Mouse (Mus musculus) cerebellum, postnatal 36 days (tissue): Measurements from ENCODE around the gene Gpatch8.

ENCODE experiments used
- DNase-seq, 2 experiments: peaks; one replicate each; pipeline ENCODE4 v3.0.0; 2021 to 2022; ENCODE audit warnings: mixed read lengths in 2 of 2

Gene Gpatch8

GRCm38 (mm10) chr11:102495114-102495513 is 61.1 kb downstream of the Gpatch8 start:
- no peak for DNase-seq

GRCm38 (mm10) chr11:102494063-102494650 is 62.0 kb downstream of the Gpatch8 start:
- DNase-seq = no peak

- no peak for DNase-seq
These were observed 63.0 kb downstream of the Gpatch8 start for GRCm38 (mm10) chr11:102493241-102493640.

DNA sequence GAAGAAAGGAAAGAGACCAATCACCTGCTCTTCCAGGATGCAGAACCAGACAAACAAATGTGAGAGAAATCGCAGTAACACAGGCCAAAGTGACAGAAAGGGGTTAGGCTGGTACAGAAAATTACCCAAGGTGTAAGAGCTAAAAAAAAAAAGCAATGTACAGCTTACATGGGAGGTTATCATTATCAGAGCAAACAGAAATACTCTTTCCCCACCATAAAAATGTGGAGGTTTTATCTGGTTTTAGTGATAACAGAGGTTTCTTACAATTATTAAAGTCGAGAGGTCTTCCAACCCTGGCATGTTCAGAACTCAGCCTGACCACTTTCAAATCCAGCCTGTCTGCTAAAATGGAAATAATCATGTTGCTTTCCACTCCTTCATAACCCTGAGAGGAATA is 68.3 kb downstream of the Gpatch8 start:
- DNase-seq = no peak

- peak in 1 of 2 experiments; percentile 44 for DNase-seq
These were observed 69.3 kb downstream of the Gpatch8 start for GRCm38 (mm10) chr11:102486733-102487386.

DNA sequence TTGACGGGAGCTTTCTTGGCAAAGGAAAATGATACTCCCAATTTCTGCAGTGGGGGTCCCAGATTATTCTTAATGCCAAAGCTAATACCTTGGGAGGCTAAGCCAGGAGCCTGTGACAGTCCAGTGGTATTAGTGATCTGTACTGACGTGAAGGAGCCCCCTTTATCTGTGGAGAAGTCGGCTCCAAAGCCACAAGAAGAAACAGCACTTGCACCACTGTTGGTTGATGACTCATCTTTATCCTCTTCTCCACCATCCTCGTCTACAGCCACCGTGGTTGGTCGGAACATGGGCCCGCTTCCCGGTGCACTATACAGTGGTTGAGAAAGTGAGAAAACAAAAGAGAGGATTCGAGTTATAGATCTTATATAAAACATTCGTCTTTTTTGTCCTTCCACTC is 74.4 kb downstream of the Gpatch8 start:
- DNase-seq = no peak

GRCm38 (mm10) chr11:102480897-102481296 is 75.3 kb downstream of the Gpatch8 start:
- no peak for DNase-seq

GRCm38 (mm10) chr11:102480111-102480510 is 76.1 kb downstream of the Gpatch8 start:
- DNase-seq = no peak

GRCm38 (mm10) chr11:102479581-102479980 is 76.6 kb downstream of the Gpatch8 start:
- no peak for DNase-seq

DNA sequence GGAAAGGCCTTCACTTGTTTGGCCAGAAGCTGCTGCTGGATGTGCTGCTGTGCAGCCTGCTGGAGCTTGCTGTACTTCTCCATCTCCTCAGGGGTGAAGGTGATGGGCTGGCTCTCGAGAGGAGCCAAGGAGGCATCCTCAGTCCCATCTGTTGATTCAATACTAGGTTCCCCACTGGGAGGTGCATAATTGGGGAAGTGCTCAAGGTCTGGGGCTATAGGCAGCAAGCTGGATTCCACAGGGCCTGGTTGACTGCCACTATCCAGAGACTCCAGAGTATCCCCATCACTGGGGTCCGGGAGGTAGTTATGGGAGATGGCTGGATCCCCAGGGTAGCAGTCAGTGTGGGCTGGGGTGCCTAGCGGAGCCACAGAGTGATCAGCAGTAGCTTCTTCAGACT is 77.5 kb downstream of the Gpatch8 start:
- DNase-seq = no peak

DNA sequence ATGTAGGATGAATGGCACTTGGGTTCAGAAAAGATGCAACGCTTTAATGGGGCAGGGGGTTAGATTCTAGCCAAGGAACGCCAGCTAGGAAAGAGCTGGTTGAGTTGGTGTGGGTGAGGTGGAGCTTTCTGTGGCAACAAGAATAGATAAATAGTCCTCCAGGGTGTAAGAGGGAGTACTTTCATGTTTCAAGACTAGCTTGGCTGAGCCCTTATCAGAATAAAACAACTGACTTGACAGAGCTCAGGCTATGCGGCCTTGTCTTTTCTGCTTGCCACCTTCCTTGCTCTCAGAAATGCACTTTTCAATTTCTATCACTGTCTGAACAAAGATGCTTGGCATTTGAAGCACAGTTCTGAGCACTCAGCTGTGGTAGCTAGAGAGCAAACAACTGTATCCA is 81.2 kb downstream of the Gpatch8 start:
- DNase-seq = no peak

DNA sequence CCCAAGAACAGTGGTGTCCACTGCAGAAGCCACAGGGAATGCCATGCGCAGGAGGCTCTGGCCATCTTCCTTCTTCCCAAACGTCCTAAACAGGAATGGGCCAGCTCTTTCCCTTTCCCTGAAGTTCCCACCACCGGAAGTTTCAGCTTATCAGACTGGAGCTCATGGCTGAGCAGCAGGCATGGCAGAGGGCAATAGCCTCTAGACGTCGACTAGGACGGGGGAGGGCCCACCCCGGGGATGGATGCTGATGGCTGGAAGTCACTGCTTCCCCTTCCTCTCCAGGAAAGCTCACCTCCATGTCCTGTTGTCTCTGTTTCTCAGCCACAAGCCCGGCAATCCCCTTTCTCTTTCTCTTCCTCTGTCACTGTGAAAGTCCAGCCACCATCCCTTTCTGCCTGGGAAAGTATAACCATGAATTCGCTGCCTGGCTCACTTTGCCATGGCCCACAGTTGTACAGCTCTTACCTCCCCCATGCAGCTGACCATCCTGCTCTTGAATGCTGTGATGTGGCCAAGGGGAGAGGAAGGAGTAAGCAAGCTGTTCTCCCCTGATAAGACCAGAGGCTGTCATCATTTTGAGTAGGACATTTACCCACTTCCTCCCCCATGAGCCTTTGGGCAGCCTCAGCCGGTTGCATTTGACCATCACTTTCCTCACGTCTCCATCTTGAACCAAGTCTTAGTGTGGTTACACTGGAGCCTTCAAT is 86.4 kb downstream of the Gpatch8 start, which contains the start of gene Itga2b:
Itga2b (minus strand) TSS at position 475 of the 710 bp plus-strand sequence.
- DNase-seq = no peak

- peak; percentile 83 to 88 for DNase-seq
These were observed 89.1 kb downstream of the Gpatch8 start for GRCm38 (mm10) chr11:102467041-102467631.

DNA sequence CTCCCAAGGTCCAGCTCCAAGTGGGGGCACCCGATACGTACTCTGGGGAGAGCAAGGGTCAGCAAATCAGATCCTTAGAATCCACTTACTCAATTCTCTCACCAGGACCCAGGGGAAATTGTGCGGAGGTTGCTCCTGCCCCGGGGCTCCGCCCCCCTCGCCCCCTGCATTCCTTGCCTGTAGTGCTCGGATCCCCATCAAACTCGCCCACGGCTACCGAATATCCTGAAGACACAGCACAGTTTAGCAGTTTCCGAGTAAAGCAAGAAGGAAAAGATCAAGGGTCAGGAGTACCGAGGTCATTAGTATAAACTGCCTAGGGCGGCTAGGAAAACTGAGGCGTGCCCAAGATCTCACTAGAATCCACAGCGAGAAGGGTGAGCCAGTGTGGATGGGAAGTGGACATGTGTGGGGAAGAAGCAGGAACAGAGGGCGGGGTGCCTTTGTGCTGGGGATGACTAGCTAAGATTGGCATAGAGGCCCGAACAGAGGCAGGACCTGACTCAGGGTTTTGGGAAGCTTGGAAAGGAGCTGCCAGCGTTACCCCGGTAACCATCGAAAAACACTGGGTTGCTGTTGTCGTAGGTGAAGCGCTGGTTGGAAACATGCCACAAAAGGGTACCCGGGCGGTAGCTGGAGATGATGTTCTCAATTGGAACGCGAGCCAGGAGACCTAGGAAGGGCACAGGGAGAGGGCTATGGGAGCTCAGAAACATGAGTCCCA is 90.3 kb downstream of the Gpatch8 start:
- DNase-seq = no peak

DNA sequence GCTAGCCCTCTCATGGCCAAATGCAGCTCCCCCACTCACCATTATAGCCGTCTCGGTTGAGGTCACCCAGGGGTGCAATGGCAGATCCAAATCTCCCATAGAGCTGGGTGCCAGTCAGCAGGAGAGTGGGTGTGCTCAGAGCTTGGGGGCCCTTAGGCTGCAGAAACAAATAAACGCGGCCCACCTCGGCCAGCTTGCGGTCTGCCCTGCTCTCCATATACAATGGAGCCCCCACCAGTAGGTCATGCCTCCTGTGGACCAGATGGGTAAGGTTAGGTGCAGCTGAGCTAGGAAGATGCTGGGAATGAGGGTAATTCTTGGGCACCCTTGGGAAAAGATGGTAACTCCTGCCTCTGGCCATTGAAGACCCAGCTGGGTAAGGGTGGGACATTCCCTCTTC is 91.3 kb downstream of the Gpatch8 start:
- DNase-seq = no peak

DNA sequence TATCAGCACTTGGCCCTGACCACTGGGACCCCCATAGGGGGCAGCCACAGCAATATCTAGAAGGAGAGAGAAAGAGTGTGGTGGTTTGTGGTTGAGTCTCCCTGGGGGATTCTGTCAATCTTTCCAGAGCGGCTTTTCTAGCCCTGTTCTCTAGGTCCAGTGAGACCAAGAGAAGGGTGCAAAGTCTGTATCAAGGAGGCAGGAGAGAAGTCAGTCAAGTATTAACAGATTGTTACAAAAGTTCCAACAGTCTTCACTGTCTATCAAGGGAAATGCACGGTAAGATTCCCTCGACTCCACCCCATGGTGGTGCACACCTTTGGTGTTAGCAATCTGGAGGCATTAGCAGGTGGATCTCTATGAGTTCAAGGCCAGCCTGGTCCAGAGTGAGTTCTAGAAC is 94.4 kb downstream of the Gpatch8 start:
- no peak for DNase-seq

- no peak for DNase-seq
These were observed 95.7 kb downstream of the Gpatch8 start for GRCm38 (mm10) chr11:102460541-102460940.

DNA sequence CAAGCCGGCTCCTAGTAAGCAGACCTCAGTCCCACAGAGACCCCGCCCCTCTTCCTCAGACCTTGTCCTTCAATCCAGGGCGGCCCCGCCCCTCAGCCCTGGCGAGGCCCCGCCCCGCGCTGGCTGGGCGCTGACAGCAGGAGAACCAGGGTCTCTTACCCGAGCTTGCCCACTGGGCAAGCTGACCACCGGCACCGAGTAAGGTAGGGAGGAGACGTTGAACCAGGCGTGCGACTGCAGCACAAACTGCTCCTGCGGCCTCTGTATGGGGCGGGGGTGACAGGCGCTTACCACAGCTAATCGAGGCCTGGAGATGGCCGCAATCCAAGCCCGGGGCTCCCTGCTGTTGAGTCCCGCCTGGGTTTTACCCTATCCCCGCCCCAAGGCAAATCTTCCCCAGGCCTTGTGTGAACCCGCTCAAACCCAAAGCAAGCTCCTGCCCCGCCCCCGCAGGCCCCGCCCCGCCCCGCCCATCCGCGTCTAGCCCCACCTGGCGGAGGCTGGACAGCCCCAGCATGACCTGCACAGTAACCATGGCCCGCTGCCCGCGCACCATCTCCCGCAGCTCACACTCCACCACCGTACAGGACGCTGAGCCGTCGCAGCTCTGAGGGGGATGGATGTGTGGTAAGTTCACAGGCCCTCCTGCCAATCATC is 100.3 kb downstream of the Gpatch8 start:
- peak; percentile 57 to 77 for DNase-seq

- DNase-seq = no peak
These were observed 103.1 kb downstream of the Gpatch8 start for GRCm38 (mm10) chr11:102453131-102453530.

DNA sequence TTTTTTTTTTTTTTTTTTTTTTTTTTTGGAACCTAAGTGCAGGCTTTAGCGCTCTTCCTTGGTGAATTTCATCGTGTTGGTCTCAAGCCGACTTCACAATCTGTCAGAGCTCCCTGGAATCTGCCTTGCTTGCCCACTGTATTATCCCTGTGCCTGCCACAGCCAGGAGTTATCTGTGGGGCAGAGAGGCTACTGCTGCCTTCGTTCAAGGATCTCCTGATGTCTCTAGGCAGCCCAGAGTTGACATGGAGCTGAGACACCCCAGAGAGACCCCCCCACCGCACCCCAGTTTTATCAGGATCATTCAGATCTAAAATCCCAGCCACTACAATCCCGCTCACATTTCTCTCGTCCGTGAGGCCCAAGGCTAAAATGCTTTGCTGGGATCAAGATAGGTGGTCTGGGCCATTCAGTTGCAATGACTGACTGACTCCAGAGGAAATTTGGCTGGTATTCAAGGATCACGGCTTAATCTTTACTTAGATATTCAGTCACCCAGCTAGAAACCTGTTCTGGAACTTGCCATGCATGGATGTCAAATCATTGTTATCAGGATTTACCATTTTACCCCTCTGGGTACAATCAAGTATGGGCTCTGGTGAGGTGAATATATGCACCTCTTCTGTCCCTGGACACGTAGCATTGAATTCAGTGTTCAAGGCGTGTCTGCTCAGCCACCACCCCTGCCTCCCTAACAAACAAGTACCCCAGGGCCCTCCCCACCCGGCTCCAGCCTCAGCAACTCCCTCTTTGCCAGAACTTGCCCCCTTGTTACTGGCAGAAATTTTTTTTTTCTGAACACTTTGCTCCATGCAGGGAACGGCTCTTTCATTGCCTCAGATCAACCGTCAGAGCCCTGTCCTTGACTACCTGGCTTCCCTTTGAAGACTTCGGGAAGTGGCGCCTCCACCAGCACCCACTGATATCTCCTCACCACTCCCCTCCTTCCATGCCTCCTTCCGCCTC is 106.9 kb downstream of the Gpatch8 start:
- DNase-seq = peak; percentile 48 to 60

GRCm38 (mm10) chr11:102448327-102448726 is 107.9 kb downstream of the Gpatch8 start:
- DNase-seq = peak in 1 of 2 experiments; percentile 21
